Mouse (Mus musculus) cerebellum, adult 9-11 months (tissue): ENCODE results near the gene Olfr1261.

ENCODE experiments used
- DNase-seq: peaks from one replicate; pipeline ENCODE4 v3.0.0; 2022

Gene Olfr1261

DNA sequence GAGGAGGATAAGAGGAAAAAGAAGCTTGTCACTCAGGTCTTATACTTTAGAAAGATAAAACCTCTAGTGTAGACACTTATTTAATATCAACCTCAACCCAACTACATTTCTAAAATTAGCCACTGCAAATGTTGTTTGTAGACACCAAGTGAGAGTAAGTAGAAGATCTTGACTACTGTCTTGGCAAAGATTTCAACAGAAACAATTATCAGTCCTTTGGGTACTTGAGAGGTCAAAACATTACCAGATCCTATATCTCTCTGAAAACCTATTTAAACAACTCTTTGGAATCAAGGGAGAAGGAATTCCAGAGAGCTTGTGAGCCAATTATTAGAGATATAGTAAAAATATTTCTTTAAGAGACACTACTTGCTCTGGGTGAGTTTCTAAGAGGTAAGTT lies at the start of gene Olfr1261:
Olfr1261 (plus strand) TSS at position 301 of the 400 bp plus-strand sequence.
- DNase-seq: no peak

DNA sequence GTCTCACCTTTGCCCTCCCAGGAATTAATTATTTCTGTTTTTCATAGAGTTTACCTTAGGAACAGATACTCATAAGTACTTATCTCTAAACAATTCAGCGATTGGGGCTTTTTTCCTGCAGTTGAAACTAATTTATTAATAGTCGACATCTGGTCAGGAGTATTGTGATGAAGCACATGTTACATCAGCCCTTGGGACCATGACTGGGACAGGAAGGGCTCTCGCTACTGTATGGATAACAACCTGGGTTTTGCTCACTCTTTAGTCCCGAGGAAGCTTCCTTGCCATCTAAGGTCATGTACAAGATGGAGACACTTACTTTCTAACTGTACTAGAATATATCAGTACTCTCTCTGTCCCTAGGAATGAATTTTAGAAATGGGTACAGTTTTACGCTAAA lies 42.5 kb upstream of the Olfr1261 start, which contains the start of gene Olfr1259:
Olfr1259 (minus strand) TSS at position 101 of the 400 bp plus-strand sequence.
- no peak for DNase-seq

DNA sequence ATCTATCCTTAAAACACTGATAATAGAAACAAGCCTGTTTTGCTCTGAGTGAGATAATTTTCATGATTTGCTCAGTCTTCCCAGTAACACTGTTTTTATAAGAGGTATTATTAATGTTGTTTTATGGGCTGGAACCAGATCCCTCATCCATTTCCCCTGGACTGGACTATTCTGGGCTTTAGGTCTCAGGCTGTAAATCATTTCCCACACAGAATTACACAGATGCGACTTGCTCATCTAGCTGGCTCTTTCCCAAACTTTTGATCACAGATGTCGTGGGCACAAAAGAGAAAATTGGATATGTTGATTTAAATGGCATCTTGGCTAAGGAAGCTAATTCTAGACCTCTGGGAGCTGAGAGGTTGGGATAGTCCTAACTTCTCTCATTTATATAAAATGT lies 16.8 kb upstream of the Olfr1261 start, which contains the start of gene Olfr1260:
Olfr1260 (plus strand) TSS at position 157 of the 400 bp plus-strand sequence.
- DNase-seq: no peak

DNA sequence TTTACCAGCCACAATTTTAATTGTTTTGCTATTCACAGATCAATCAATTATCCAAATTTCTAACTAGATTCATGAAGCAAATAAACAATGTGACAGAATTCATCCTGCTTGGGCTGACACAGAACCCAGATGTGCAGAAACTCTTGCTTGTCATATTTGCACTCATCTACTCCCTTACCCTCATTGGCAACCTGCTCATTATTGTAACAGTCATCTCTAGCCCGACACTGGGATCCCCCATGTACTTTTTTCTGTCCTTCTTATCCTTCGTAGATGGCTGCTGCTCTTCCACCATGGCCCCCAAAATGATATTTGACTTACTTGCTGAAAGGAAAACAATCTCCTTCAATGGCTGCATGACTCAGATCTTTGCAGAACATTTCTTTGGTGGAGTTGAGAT lies 13.3 kb upstream of the Olfr1261 start:
- no peak for DNase-seq

DNA sequence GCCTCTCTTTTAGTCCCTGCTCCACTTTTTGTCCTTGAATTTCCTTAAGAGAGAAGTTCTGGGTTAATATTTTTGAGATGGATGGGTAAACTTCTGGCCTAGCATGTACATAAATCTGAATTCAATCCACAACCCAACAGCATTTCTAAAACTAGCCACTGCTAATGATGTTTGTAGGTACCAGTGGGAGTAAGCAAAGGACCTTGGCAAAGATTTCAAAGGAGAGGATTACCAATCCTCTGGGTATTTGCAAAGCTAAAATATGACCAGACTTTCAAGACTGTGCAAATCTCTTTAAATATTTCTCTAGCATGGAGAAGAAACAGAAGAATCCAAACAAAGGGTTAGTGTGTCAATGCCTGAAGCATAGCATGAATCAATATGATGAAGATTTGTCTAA lies 8.8 kb downstream of the Olfr1261 start, which contains the start of gene Olfr1262:
Olfr1262 (plus strand) TSS at position 301 of the 400 bp plus-strand sequence.
- no peak for DNase-seq

DNA sequence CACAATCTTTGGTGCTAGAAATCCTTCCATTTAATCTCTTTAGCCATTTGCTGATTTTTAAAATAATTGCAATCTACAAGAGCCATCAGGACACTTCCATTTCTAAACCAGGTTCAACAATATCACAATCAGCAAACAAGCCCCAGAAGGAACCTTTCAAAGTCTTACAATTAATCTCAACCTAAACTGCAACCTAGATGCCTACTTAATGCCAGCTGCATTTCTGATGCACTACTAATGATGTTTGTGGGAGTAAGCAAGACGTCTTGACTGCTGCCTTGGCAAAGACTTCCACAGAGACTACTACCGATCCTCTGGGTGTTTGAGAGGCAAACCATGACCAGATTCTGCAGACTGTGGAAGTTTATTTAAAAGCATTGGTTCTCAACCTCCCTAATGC lies 20.8 kb downstream of the Olfr1261 start, which contains the start of gene Olfr1263:
Olfr1263 (plus strand) TSS at position 301 of the 400 bp plus-strand sequence.
- DNase-seq: no peak

DNA sequence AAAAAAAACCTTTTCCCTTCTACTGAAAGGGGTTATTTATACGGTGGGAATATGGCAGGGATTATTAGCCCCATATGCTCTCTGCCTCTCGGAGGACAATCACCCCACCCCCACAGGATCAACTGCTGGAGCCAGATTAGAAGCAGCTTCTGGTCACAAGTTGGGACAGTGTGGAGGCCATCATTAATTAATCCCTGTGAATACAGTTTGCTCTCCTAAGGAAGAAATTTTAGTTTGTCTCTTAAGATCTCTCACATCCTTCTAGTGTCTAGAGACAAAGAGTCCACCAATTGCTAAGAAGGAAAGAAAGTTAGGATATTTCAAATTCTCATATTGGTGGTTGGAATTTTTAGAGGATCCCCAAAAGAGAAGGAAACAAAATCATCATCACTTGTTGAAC lies 34.5 kb downstream of the Olfr1261 start, which contains the start of gene Olfr1264:
Olfr1264 (minus strand) TSS at position 101 of the 400 bp plus-strand sequence.
- DNase-seq: no peak

DNA sequence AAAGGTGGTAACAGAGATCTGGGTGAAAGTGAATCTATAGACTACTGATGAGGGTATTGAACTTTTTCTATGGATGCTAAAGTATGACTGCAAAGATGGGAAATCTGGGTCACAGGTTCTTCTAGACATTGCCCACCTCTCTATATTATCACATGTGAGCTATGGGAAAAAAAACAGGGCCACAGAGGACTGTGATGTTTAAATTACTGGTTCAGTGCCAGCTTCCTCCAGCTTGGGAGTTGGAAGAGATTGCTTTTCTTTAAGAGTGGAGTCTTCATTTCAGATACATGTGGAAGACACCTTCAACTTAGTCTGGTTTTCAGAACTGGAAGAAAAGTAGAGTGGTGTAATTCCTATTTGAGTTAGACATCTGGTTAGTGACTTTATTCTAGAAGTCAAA lies 44.0 kb downstream of the Olfr1261 start, which contains the start of gene Olfr1265:
Olfr1265 (plus strand) TSS at position 301 of the 400 bp plus-strand sequence.
- no peak for DNase-seq
